Mouse (Mus musculus) mature B cell (primary cell): ENCODE data around the gene Mum1.

ENCODE experiments used
- in situ Hi-C: fragments of 300-500 bp; cut with MboI; formaldehyde crosslinking; loops from 2 replicates; pipeline ENCODE4 v1.14.3; 2019

Mum1 gene

DNA sequence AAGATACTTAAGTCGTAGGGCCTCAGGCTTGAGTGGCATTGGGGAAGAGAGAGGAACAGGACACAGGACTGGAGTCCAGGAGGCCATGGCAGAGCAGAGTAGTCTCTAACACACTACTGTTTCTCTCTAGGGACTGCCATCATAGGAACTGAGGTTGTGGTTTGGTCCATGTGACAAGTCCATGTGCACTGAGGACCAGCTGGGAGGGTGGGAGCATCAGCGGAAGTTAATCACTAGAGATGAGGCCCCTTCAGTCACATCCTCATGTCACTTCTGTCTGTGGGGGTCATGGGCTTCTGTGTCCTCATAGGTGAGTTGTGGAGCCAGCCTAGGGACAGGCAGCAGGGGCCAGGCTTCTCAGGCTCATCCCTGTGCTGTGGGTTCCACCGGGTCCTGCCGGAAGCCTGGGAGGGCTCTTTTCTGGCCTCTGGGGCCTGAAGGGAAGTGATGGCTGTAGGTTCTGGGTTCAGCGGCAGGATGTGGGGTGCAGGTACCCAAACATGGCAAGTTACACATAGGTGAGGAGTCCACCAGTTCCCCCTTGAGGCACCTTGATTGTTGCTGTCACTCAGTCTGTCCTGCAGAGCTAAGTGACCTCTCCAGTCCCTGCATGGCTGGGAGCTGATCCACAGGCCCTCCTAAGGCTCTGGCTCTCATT lies 45.1 kb downstream of the Mum1 start:
- in situ Hi-C loops, result no loop called here

DNA sequence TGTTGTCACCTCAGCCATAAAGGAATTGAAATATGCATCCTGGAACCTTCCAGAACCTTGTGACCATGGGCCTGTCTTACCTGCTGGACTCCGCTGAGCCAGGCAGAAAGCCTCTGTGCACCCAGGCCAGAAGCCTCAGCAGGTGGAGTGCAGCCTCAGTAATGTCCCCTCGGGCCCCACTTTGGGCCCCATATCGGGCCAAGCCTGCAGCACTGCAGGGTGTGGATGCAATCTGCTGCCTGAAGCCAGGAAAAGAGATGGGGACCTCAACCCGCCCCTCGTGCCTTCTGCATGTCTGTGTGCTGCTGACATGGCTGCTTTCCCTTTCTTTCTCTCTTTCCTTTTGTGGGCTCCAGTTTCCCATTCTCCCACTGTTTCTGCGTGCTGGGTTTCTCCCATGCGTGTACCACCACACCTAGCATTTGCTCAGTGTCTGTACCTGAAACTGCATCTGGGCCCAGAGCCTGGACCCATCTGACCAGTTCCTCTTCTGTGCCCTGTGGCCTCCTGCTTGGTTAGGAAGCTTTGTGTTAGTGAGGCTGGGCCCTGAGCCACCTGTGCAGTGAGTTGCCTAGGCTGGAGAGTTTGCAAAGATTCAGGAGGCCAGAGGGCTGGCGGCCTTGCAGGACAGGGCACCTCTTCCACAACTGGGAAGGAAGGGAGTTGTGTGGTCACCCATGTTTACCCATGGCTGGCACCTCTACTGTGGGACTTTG lies 45.8 kb downstream of the Mum1 start:
- in situ Hi-C loops, result no loop called here

DNA sequence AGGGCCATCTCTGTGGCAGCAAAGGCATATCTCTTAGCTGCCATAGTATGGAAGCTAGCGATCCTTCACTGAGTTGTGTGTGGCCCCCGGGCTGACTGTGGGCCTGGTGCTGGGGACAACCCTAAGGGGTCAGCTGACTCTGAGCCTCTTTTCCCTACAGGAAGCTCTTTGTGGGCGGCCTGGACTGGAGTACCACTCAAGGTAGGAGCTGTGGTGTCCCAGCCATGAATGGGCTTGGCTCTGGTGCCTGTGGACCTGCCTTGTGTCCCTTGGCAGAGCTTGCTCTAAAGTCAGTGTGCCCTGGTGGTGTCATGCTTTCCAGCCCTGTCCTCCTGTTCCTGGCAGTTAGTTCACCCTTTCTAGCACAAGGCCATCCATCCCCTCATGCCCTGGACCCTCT lies 47.6 kb downstream of the Mum1 start:
- in situ Hi-C loops, result no loop called here

DNA sequence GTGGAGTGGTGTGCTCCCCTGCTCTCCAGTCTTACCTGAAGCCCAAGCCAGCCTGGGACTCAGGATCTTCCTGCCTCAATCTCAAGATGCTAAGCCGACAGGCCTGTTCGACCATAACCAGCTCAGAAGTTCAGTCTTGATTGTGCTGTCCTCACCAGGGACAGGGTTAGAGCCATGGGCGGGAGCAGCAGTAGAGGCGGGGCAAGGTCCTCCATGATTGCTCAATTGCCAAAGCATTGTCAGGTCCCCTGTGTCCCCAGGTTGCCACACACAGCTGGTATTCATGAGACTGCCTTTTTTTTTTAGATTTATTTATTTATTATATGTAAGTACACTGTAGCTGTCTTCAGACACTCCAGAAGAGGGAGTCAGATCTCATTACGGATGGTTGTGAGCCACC lies 50.0 kb downstream of the Mum1 start:
- in situ Hi-C loops, result no loop called here

DNA sequence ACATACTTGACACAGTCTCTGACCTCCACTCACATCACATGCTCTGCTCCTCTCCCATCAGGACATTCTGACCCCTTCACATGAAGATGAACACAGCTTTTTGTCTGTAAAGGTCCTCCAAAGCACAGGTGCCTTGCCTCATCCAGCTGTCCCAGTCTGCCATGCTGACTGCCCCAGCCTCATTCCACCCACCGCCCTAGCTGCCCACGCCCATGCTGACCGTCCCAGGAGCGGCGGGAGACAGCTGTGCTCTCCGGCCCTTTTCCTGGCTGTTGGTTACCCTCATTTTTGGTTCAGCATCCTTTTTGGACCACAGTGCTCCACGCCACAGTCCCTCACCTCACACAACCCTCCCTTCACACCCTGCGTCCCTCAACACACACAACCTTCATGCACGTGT lies 52.2 kb downstream of the Mum1 start:
- in situ Hi-C loops, result no loop called here

DNA sequence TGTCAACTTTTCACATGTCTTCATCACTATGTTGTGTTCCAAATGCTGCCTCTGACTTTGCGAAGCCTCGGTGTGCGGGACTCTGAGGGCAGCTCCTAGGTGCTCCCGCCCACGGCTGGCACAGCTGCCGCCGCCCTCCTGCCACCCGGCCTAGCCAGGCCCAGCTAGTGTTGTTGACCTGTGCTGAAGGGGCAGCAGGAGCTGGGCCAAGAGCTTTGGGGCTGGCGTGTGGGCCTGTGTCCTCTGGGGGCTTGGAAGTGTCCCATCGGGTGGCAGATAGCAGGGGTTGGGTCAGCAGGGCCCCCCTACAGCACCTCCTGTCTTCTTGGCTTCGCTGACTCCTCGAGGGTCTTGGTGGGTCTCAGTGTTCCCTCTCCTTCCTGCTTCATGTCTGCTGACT lies 53.0 kb downstream of the Mum1 start:
- in situ Hi-C loops, result no loop called here

DNA sequence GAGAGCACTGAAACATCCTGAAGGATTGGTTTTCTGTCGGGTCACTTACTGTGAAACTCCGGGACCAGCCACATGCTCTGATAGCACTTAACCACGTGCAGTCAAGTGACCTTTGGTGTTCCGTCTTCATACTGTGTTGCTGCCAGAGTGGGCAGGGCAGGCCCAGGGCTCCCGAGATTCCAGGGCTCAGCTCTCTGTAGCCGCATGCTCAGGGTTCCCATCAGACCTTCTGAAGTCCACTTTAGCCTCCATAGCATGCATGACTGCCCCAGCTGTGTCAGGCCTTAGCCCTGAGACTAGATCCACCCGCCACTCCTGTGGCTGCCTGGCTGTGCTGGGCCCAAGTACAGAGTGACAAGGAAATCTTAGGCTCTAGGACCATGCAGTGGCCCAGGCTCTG lies 55.1 kb downstream of the Mum1 start:
- in situ Hi-C loops, result no loop called here

DNA sequence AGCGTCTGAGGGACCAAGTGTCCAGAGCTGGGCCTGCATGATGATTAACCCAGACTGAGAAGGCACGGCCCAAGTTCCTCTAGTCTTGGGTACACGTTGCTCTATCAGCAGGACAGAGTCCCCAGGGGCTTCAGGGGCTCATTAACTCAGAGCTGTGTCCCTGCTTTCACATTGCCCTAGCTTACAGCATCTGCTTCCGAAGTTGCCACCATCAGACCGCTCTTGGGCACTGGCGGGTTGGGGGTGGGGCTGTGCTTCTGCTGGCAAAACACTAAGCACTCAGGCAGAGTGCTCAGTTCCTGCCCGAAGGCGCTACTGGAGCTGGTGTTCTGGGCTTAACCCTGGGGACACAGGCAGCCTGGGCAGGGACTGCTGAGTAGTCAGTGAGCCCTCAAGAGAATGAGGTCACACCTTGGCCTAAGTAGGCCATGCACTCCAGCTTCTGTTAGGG lies 55.7 kb downstream of the Mum1 start:
- in situ Hi-C loops, result no loop called here

DNA sequence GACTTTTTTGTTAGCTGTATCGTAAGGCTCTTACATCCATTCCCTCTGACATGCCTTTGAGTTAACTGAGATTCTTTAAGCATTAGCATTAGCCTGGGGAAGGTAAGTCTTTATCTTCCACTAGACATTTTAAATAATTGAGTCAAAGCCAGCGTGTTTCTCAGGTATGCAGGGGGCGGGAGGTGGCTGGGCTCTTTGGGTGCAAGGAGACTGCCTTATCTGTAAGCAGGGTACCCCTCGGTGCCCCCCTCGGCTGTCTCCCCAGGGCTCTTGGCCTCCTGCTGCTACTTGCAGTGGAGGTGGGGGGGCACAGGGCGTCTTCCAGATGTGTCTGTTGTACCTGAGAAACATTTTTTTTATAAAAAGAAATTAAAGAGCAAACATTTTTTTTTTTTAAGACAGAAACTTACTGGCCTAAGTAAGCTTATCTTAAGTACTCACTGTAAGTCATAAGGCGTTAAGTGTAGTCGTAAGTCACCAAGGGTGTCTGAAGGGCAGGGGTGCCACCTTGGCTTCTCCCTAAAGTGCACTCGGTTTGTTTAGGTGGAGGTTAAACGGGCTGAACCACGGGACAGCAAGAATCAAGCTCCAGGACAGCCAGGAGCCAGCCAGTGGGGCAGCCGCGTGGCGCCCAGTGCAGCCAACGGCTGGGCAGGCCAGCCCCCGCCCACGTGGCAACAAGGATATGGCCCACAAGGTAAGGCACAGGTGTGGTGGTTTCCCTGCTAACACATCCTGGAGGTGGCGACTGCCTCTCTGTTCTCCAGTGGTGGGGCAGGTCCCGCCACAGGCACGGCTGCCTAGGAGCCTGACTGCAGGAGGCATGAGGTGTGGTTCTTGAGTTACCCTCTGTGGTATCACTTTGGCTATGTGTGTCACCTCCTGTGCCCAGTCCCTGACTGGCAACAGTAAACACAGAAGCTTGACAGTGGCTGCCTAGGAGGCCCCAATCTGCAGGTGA lies 56.5 kb downstream of the Mum1 start:
- in situ Hi-C loops, result no loop called here

DNA sequence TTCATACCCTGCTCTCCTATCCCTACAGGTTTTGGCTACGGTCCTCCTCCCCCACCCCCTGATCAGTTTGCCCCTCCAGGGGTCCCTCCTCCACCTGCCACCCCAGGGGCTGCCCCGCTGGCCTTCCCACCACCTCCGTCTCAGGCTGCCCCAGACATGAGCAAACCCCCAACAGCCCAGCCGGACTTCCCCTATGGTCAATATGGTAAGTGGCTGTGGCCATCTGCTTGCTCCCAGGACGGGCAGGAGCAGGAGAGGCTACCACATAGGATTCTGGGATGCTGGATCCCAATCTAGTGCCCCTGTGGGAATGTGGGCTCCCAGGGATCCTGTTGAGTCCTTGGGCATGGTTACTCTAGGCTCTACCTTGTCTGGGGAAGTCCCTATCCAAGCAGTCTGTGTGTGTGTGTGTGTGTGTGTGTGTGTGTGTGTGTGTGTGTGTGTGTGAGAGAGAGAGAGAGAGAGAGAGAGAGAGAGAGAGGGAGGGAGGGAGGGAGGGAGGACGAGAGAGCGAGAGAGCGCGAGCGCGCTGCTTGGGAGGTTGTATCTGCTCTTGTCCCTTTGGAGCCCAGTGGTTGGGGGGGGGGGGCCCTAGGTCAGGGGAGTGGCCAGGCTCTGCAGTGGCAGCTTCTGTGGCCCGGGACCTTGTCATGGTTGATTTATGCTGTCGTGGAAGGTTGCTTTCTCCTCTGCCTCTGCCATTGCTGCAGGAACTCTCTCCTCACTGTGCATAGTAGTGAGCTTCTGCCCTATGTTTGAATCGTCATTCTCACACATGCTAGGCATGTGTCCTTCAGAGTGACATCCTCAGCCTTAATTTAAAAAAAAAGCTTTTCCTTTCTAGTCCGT lies 59.2 kb downstream of the Mum1 start:
- in situ Hi-C loops, result no loop called here

DNA sequence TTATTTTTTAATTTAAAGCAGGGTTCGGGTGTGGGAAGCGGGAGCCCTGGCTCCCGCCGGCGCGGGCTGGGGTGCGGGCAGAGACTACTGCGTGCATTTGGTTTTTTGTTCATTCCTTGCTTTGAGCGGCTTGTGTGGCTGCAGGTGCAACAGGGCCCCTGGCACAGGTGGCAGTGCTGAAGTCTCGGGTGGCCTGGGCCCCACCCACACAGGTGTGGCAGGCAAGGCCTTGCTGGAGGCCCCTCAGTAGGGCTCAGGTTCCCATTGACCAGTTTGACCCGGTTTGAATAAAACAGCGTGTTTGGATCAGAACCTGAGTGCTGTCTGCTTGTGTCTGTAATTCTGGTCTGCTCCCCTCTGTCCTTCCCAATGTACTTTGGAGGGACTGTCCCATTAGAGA lies 61.9 kb downstream of the Mum1 start:
- in situ Hi-C loops, result no loop called here

DNA sequence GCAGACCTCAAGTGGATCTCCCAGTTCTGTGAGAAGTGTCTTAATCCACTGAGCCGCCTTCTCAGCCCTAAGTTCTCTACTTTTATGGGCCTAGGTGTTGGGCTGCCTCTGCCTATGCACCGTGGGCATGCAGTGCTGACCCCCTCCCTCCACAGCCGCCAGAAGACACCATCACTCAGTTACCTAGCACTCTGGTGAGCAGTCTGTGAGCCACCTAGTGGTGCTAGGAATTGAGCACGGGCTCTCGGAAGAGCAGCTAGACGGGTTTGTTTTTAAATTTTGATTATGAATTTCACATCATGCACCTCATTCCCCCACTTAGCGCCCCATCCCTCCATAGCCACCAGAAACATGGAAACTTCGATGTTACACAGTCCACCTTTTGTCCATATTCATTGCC lies 62.4 kb downstream of the Mum1 start:
- in situ Hi-C loops, result no loop called here

DNA sequence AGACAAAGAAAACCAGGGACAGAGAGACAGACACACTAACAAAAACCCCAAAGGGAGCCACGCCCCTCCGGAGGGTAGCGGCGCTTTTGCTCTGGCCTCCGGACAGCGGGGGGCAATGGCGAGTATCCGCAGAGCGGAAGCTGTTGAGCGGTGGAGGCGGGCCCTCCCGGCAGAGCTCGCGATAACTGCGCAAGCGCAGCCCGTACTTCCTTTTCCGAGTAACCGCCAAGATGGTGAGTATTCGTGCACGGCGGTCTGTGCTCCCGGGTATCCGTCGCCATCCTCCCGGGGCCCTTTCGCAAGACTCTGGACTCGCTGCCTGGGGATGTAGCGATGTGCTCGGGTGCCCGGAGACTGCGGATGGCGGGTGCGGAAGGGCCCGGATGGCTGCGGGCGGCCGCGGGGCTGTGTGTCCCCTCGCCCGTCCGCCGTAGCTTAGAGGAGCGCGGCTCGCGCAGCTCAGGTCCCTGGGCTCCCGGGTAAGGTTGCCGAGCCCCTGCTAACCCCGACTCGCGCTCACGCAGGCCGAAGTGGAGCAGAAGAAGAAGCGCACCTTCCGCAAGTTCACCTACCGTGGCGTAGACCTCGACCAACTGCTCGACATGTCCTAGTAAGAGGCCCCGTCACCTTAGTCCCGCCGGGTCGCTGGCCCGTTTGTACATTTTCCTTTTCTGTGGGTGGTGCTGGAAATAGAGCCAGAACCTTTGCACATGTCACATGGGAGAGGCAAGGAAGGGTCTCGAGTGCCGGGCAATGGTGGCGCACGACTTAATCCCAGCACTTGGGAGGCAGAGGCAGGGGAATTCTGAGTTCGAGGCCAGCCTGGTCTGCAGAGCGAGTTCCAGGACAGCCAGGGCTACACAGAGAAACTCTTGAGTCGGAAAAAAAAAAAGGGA lies 66.3 kb downstream of the Mum1 start, which contains the start of gene Rps15:
Gene Rps15 (plus strand): TSS at position 203 of the 896 bp plus-strand sequence.
- in situ Hi-C loops, result no loop called here

DNA sequence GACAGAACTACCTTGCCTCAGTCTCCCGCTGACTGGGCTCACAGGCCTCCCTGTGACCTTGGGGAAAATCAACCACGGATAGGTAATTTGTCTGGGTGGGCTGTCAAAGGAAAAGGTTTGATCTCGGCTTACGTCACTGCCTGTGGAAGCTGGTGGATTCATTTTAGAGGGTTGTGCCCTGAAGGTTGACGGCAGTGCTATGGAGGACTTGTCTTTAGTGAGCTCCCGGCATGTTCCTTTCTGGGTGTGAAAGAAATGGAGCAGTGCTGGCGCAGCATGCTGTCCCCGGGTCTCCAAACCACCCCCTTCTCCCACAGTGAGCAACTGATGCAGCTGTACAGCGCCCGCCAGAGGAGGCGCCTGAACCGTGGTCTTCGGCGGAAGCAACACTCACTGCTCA lies 67.1 kb downstream of the Mum1 start:
- in situ Hi-C loops, result no loop called here
